Mouse (Mus musculus) heart, embryonic 16.5 days (tissue): ENCODE measurements around the gene Zfp688. TPM values are rescaled to one million over a fixed set of nuclear protein-coding genes. Genes with fewer than 3 reads are reported as not detected.
"Not testable (repeated sequence)": the region's sequence is repeated elsewhere in the genome, so short reads cannot be mapped to it uniquely, and the experiment has no call there.

Experiments used
- ATAC-seq: fragments of 200-750 bp; cut with Nextera tagmentation; replicated peaks from 2 replicates; pipeline ENCODE4 v1.8.0; 2017; ENCODE audit warnings: moderate number of reproducible peaks; ENCODE audit not compliant: insufficient read depth, low FRiP score; ENCODE audit errors: extremely low read depth
- H3K27ac ChIP-seq: fragments of 300-500 bp; sonication (generic); 2 replicates; pipeline ENCODE4 v1.5.1; 2014; ENCODE audit warnings: mild to moderate bottlenecking, low read length, control low read depth, moderate library complexity
- H3K27me3 ChIP-seq: fragments of 300-500 bp; sonication (generic); 2 replicates; pipeline ENCODE4 v1.6.1; 2014; ENCODE audit warnings: low read length, mixed read lengths; ENCODE audit not compliant: control insufficient read depth, insufficient read depth
- H3K36me3 ChIP-seq: fragments of 300-500 bp; sonication (generic); 2 replicates; pipeline ENCODE4 v1.6.1; 2014; ENCODE audit not compliant: control insufficient read depth, insufficient read depth
- H3K4me1 ChIP-seq: fragments of 300-500 bp; sonication (generic); 2 replicates; pipeline ENCODE4 v1.6.1; 2014; ENCODE audit warnings: low read length, mixed read lengths; ENCODE audit not compliant: control insufficient read depth, insufficient read depth
- H3K4me2 ChIP-seq: fragments of 300-500 bp; sonication (generic); 2 replicates; pipeline ENCODE4 v1.6.1; 2014; ENCODE audit warnings: low read depth, mild to moderate bottlenecking, control low read depth, low read length
- H3K4me3 ChIP-seq: fragments of 300-500 bp; sonication (generic); 2 replicates; pipeline ENCODE4 v1.5.1; 2014; ENCODE audit warnings: mild to moderate bottlenecking, control low read depth, low read length
- H3K9ac ChIP-seq: fragments of 300-500 bp; sonication (generic); 2 replicates; pipeline ENCODE4 v1.6.1; 2014; ENCODE audit warnings: low read length, control low read depth
- H3K9me3 ChIP-seq: fragments of 300-500 bp; sonication (generic); replicated peaks from 2 replicates; pipeline ENCODE4 v1.6.1; 2016; ENCODE audit warnings: low read length; ENCODE audit not compliant: control insufficient read depth
- WGBS: fragments of 180-500 bp; shearing (Covaris S2); extraction: QIAGEN DNeasy Blood & Tissue Kit; methylation state at CpG from one replicate; pipeline ENCODE4 v1.1.7; 2014; 5-methylcytosine and 5-hydroxymethylcytosine counted together
- polyA plus RNA-seq: library from polyadenylated mRNA; unstranded; fragments of >200 nt; fragmentation: Nextera tagmentation; extraction: Ambion mirVana; gene quantifications from 2 replicates; pipeline ENCODE4 v1.2.1, GENCODE M21; 2015

Zfp688 gene
- polyA plus RNA-seq, 1 experiment from 2014 or later, result 14.8 TPM

DNA sequence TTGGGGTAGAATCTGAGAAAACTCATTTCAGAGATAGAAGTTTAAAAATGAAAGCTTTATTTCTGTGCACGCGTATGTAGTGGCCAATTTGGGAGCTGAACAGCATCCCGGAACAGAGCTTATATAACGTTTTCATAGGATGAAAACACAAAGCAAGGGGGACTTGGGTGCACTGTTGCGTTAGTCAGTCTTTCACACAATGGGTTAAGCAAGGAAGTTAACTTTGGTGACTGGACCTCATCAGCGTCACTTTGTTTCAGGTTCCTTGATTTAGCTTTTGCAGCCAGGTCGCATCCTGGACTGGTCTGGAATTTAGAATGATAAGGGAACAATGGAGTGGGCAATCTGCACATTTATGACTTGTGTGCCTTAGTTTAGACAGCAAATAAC lies 27.9 kb downstream of the Zfp688 start:
- peak; percentile 0; the same call in 1 of the 2 replicates for ATAC-seq
- Histone ChIP-seq H3K36me3 (peaks cover 5% of the 10 kb centered on the region; the same call in 1 of the 2 replicates), H3K4me3 (peak overlapping the region; percentile 71), H3K9ac (peak overlapping the region; percentile 65), H3K27me3 (no peaks in the 10 kb centered on the region), H3K4me2 (peak overlapping the region; percentile 72), H3K9me3 (no peaks in the 10 kb centered on the region), H3K4me1 (peaks cover 11% of the 10 kb centered on the region), H3K27ac (peak overlapping the region; percentile 56)
- 11% methylated on average over 7 of the region's 7 CpGs for WGBS

DNA sequence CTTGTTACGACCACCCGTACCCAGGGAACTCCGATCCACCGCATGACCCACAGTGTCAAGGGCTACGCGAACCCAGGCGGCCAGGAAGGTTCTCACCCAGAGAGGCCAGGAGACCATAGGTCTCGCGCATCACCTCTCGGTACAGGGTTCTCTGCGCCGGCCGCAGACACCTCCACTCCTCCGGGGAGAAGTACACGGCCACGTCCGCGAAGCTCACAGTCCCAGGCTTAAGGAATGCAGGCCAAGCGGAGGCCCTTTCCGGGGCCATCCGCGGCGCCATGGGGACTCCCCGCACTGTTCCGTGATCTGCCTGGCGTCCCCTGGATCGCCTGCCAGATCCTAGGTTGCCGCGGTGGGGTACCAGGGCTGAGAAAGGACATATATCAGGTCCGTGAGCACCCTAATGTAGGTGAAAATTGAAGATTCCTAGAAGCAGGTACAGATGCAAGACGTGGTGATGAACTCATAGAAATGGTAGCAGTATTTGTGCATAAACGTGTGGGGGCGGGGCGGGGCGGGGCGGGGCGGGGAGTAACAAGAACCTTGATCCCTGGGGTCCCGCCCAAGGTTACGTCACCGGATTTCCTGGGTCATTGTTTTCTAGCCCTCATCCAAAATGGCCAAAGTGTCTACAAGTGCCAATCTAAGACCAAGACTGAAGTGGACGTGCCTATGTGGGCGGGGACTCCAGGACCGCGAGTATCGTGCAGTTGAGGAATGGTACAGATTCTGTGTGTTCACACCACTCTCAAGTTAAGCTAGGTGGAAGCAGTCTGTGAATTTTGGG lies 28.5 kb downstream of the Zfp688 start, which contains the start of gene E430018J23Rik:
Gene E430018J23Rik, minus strand, starts transcription at position 473 of the 787 bp plus-strand sequence.
- ATAC-seq, result peak; percentile 96

DNA sequence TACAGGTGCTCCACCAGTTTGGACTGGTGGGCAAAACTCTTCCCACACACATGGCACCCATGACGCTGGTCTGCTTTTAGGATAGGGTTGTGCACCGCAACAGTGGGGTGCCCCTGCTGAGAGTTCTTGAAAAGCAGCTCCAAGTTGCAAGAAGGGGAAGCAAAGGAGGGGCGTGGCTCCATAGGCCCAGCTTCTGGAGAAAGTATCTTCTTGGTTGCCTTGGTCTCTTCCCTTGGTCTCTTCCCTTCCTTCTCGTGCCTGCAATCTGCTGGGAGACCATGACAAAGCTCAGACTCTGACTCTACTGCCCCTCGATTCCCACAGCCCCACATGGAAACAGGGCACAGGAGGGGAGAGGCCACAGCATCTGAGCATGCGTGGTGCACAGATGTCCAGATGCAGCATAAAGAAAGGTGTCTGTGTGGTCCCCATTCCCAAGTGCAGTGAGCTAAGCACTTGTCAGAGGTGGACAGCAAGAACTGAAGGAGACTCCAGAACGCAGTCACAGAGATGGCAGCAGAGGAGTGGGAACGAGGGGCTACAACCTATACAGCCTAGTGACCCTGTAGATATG lies 29.5 kb downstream of the Zfp688 start:
- Histone ChIP-seq H3K4me2 (peak overlapping the region; percentile 72), H3K4me3 (peak overlapping the region; percentile 71), H3K9me3 (no peaks in the 10 kb centered on the region), H3K4me1 (peaks cover 11% of the 10 kb centered on the region), H3K9ac (peak overlapping the region; percentile 88), H3K27me3 (no peaks in the 10 kb centered on the region), H3K36me3 (peaks cover 5% of the 10 kb centered on the region; the same call in 1 of the 2 replicates), H3K27ac (no peak overlapping the region)
- WGBS, result 85% methylated on average over 8 of the region's 8 CpGs
- no peak for ATAC-seq

More for the DNA sequence above, 28.5 kb downstream of the Zfp688 start, which contains the start of gene E430018J23Rik:
- Histone ChIP-seq H3K4me3 (peak within 1 kb of the TSS; percentile 71), H3K9me3 (no peaks in the 10 kb centered on the region), H3K4me2 (peak within 1 kb of the TSS; percentile 72), H3K27me3 (no peaks in the 10 kb centered on the region), H3K36me3 (peaks cover 5% of the 10 kb centered on the region; the same call in 1 of the 2 replicates), H3K27ac (peak within 1 kb of the TSS; percentile 89), H3K9ac (peak within 1 kb of the TSS; percentile 88), H3K4me1 (peaks cover 11% of the 10 kb centered on the region)
- WGBS, result under 1% methylated on average over 44 of the region's 45 CpGs

DNA sequence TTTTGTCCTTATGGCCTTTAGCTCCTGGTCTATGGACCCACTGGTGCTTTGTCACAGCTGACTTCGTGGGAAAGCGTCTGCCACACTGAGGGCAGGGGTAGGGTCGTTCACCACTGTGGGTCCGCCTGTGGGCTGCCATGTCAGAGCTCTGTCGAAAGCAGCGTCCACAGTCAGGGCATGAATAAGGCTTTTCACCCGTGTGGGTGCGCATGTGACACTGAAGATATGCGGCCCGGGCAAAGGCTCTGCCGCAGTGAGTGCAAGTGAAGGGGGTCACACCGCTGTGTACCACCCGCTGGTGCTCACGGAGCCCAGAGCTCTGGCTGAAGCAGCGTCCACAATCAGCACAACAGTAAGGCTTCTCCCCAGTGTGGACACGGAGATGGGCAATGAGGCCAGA lies 30.3 kb downstream of the Zfp688 start:
- Histone ChIP-seq H3K27ac (no peak overlapping the region), H3K36me3 (peaks cover 5% of the 10 kb centered on the region; the same call in 1 of the 2 replicates), H3K4me3 (no peak overlapping the region), H3K9ac (no peak overlapping the region), H3K27me3 (no peaks in the 10 kb centered on the region), H3K4me2 (no peak overlapping the region), H3K9me3 (no peaks in the 10 kb centered on the region), H3K4me1 (peaks cover 11% of the 10 kb centered on the region)
- no peak for ATAC-seq
- WGBS, result 94% methylated on average over 16 of the region's 16 CpGs

DNA sequence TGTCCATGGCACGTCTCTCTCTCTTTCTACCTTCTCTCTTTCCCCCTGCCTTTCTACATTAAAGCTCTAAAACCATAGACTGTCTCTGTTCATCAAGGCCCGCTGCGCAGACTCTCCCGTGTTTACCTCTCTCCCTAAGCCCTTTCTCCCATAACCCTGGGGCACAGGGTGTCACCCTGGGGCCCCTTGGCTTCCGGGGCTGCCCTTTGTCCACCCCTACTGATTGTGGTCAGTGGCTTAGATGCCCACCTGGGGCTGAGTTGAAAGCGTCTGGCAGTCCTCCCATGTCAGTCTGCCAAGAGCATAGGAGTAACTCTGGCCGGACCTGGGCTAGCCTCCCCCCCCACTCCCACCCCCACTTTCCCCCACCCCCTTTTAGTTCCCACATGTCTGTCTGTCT lies 31.6 kb downstream of the Zfp688 start:
- 81% methylated on average over 7 of the region's 7 CpGs for WGBS
- Histone ChIP-seq H3K36me3 (peaks cover 5% of the 10 kb centered on the region; the same call in 1 of the 2 replicates), H3K4me3 (no peak overlapping the region), H3K4me1 (peaks cover 11% of the 10 kb centered on the region), H3K4me2 (no peak overlapping the region), H3K9me3 (no peaks in the 10 kb centered on the region), H3K9ac (no peak overlapping the region), H3K27me3 (no peaks in the 10 kb centered on the region), H3K27ac (no peak overlapping the region)
- ATAC-seq, result no peak

DNA sequence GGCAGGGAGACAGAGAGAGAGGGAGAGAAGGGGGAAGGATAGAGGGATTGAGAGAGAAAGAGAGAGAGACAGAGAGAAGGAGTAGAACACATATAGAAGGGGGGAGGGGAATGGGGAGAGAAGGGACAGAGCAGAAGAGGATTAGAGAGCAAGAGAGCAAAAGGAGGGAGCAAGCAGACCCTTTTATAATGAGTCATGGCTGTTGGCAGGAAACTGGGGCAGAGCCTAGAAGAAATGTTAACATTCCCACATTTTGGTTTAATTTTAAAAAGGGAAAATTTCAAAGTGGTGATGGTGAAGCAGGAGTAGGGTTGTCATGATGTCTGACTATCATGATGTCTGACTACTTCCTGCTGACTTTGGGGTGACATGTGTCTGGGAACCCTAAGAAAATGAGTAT lies 33.7 kb downstream of the Zfp688 start:
- H3K9ac ChIP-seq, ATAC-seq, H3K9me3 ChIP-seq, H3K4me3 ChIP-seq, H3K4me2 ChIP-seq, H3K27me3 ChIP-seq, H3K27ac ChIP-seq, H3K4me1 ChIP-seq: not testable (repeated sequence)
- H3K36me3 ChIP-seq, result peaks cover 11% of the 10 kb centered on the region

DNA sequence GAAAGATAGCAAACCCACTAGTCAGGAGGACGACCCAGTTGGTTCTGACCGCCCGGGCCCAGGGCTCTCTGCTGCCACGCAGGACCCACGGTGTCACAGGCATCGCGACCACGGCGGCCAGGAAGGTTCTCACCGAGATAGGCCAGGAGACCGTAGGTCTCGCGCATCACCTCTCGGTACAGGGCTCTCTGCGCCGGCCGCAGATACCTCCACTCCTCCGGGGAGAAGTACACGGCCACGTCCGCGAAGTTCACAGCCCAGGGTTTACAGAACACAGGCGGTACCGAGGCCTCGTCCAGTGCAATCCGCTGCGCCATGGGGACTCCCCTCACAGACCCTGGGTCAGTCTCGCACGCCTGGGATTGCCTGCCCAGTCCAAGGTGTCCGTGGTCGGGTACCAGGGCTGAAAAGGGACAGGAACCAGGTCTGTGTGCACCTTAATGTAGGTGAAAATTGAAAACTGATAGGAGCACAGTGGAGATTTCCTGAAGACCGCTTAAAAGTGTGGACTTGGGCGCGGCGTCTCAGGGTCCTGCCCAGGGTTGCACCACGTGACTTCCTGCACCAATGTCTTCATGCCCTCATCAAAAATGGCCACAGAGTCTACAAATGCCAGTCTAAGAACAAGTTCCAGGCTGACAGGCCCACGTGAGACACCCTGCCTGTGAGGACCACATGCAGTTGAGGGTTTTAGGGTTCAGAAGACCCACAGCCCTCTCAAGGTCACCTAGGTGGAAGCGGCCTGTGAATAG lies 35.1 kb downstream of the Zfp688 start, which contains the start of gene 9130019O22Rik:
Gene 9130019O22Rik, minus strand, starts transcription at position 526 of the 752 bp plus-strand sequence.
- Histone ChIP-seq H3K4me3 (peak within 1 kb of the TSS; percentile 60), H3K27ac (no peak within 1 kb of the TSS), H3K9me3 (no peaks in the 10 kb centered on the region), H3K36me3 (peaks cover 14% of the 10 kb centered on the region), H3K4me1 (no peaks in the 10 kb centered on the region), H3K9ac (peak within 1 kb of the TSS; percentile 79), H3K4me2 (peak within 1 kb of the TSS; percentile 63), H3K27me3 (no peaks in the 10 kb centered on the region)
- WGBS, result 10% methylated on average over 37 of the region's 38 CpGs
- ATAC-seq, result peak; percentile 89

DNA sequence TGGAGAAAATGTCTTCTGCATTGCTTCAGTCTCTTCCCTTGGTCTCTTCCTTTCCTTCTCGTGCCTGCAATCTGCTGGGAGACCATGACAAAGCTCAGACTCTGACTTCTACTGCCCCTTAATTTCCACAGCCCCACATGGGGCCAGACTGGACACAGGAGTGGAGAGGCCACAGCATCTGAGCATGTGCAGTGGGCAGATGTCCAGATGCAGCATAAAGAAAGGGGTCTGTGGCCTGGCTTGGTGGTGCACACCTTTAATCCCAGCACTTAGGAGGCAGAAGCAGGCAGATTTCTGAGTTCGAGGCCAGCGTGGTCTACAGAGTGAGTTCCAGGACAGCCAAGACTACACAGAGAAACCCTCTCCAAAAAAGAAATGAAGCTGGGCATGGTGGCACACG lies 36.3 kb downstream of the Zfp688 start:
- H3K4me2 ChIP-seq, ATAC-seq, H3K27ac ChIP-seq, H3K4me3 ChIP-seq, H3K9me3 ChIP-seq, H3K36me3 ChIP-seq, H3K9ac ChIP-seq, H3K4me1 ChIP-seq, H3K27me3 ChIP-seq: not testable (repeated sequence)
- WGBS, result 93% methylated on average over 4 of the region's 4 CpGs
